Mouse (Mus musculus) liver, embryonic 16.5 days (tissue): ENCODE data around the gene Gm21992. TPM values are rescaled to one million over a fixed set of nuclear protein-coding genes. Genes with fewer than 3 reads are reported as not detected.
A peak's percentile ranks its signal among the peaks of the same experiment; 100 is the strongest.

ENCODE experiments used
- ATAC-seq: fragments of 200-750 bp; cut with Nextera tagmentation; 2 replicates; pipeline ENCODE4 v1.8.0; 2017; ENCODE audit warnings: low read depth, mild to moderate bottlenecking, moderate number of reproducible peaks, moderate library complexity
- H3K27ac ChIP-seq: fragments of 300-500 bp; sonication (generic); 2 replicates; pipeline ENCODE4 v1.5.1; 2014; ENCODE audit warnings: mild to moderate bottlenecking, low read length
- H3K27me3 ChIP-seq: fragments of 300-500 bp; sonication (generic); 2 replicates; pipeline ENCODE4 v1.6.1; 2014; ENCODE audit warnings: low read depth, low read length, mixed read lengths; ENCODE audit not compliant: control insufficient read depth, insufficient read depth
- H3K36me3 ChIP-seq: fragments of 300-500 bp; sonication (generic); 2 replicates; pipeline ENCODE4 v1.6.1; 2014; ENCODE audit warnings: mild to moderate bottlenecking; ENCODE audit not compliant: control insufficient read depth, insufficient read depth
- H3K4me1 ChIP-seq: fragments of 300-500 bp; sonication (generic); 2 replicates; pipeline ENCODE4 v1.6.1; 2014; ENCODE audit warnings: low read depth, low read length, mixed read lengths; ENCODE audit not compliant: control insufficient read depth
- H3K4me2 ChIP-seq: fragments of 300-500 bp; sonication (generic); 2 replicates; pipeline ENCODE4 v1.6.1; 2014; ENCODE audit warnings: low read depth, low read length, mixed read lengths
- H3K4me3 ChIP-seq: fragments of 300-500 bp; sonication (generic); 2 replicates; pipeline ENCODE4 v1.5.1; 2014; ENCODE audit warnings: low read depth, mild to moderate bottlenecking, low read length
- H3K9ac ChIP-seq: fragments of 300-500 bp; sonication (generic); 2 replicates; pipeline ENCODE4 v1.6.1; 2014; ENCODE audit warnings: low read depth, low read length
- H3K9me3 ChIP-seq: fragments of 300-500 bp; sonication (generic); replicated peaks from 2 replicates; pipeline ENCODE4 v1.6.1; 2016; ENCODE audit warnings: low read length; ENCODE audit not compliant: control insufficient read depth
- WGBS: fragments of 180-500 bp; shearing (Covaris S2); extraction: QIAGEN DNeasy Blood & Tissue Kit; methylation state at CpG from one replicate; pipeline ENCODE4 v1.1.7; 2014; ENCODE audit not compliant: insufficient replicate concordance; 5-methylcytosine and 5-hydroxymethylcytosine counted together
- polyA plus RNA-seq: library from polyadenylated mRNA; unstranded; fragments of >200 nt; fragmentation: Nextera tagmentation; extraction: Ambion mirVana; gene quantifications from 2 replicates; pipeline ENCODE4 v1.2.1, GENCODE M21; 2015

Gene Gm21992
- polyA plus RNA-seq, 1 experiment from 2014 or later, result 11.7 TPM

GRCm38 (mm10) chr19:4739053-4739452 is 72.4 kb downstream of the Gm21992 start:
- Histone ChIP-seq H3K4me2 (no peak overlapping the region), H3K36me3 (no peaks in the 10 kb centered on the region), H3K4me3 (no peak overlapping the region), H3K9me3 (no peaks in the 10 kb centered on the region), H3K9ac (no peak overlapping the region), H3K27me3 (no peaks in the 10 kb centered on the region), H3K27ac (no peak overlapping the region), H3K4me1 (no peaks in the 10 kb centered on the region)
- no peak for ATAC-seq
- 76% methylated on average over 11 of the region's 11 CpGs for WGBS

DNA sequence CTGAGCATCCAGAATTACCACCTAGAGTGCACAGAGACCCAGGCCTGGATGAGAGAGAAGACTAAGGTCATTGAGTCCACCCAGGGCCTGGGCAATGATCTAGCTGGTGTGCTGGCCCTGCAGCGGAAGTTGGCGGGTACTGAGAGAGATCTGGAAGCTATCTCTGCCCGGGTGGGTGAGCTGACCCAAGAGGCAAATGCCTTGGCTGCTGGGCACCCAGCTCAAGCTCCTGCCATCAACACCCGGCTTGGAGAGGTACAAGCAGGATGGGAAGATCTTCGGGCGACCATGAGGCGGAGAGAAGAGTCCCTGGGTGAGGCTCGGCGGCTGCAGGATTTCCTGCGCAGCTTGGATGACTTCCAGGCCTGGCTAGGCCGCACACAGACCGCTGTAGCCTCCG is 73.5 kb downstream of the Gm21992 start:
- Histone ChIP-seq H3K27me3 (no peaks in the 10 kb centered on the region), H3K4me3 (no peak overlapping the region), H3K27ac (no peak overlapping the region), H3K9ac (no peak overlapping the region), H3K36me3 (no peaks in the 10 kb centered on the region), H3K9me3 (no peaks in the 10 kb centered on the region), H3K4me1 (no peaks in the 10 kb centered on the region), H3K4me2 (no peak overlapping the region)
- 75% methylated on average over 13 of the region's 13 CpGs for WGBS
- ATAC-seq, result no peak

- Histone ChIP-seq H3K27me3 (no peaks in the 10 kb centered on the region), H3K4me1 (no peaks in the 10 kb centered on the region), H3K9ac (no peak overlapping the region), H3K36me3 (no peaks in the 10 kb centered on the region), H3K27ac (no peak overlapping the region), H3K4me3 (no peak overlapping the region), H3K9me3 (no peaks in the 10 kb centered on the region), H3K4me2 (no peak overlapping the region)
- ATAC-seq, result no peak
- WGBS, result 61% methylated on average over 3 of the region's 3 CpGs
Observed at GRCm38 (mm10) chr19:4733052-4733451, 78.4 kb downstream of the Gm21992 start.

GRCm38 (mm10) chr19:4729186-4729585 is 82.2 kb downstream of the Gm21992 start:
- no peak for ATAC-seq
- Histone ChIP-seq H3K4me2 (no peak overlapping the region), H3K27ac (no peak overlapping the region), H3K36me3 (no peaks in the 10 kb centered on the region), H3K27me3 (no peaks in the 10 kb centered on the region), H3K4me3 (no peak overlapping the region), H3K4me1 (no peaks in the 10 kb centered on the region), H3K9ac (no peak overlapping the region), H3K9me3 (no peaks in the 10 kb centered on the region)
- 68% methylated on average over 9 of the region's 9 CpGs for WGBS

DNA sequence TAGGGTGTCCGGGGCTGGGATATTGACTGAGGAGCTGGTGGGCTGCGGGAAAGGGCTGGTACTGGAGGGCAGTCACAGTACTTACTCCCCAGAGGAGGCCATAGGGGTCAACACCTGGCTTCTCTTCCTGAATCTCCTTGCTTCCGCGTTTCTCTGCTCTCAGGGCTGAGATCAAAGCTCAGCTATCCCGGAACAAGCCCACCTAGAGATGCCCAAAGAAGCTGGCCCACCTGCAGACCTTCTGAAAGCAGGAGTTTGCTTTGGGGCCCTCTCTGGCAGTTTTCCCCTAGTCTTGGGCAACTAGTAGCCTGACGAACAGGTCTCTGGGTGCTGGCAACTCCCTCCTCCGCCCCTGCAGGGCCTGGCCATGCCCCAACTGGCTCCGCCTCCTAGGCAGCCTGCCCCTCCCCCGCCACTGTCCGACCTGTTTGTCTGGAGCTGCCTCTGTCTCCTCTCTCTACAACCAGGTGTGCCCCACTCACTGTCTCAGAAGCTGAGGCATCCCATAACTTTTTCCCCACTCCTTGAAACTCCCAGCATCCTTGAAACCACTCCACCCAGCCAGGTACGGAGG is 90.7 kb downstream of the Gm21992 start:
- Histone ChIP-seq H3K27ac (no peak overlapping the region), H3K9me3 (no peaks in the 10 kb centered on the region), H3K4me1 (no peaks in the 10 kb centered on the region), H3K4me3 (no peak overlapping the region), H3K9ac (no peak overlapping the region), H3K27me3 (no peaks in the 10 kb centered on the region; the same call in none of the 2 replicates), H3K4me2 (0 out of 2 replicates have a peak overlapping the region, but pooled peaks have one; percentile 10), H3K36me3 (no peaks in the 10 kb centered on the region)
- 22% methylated on average over 11 of the region's 11 CpGs for WGBS
- ATAC-seq, result peak; percentile 61; the same call in 1 of the 2 replicates

- Histone ChIP-seq H3K9me3 (no peaks in the 10 kb centered on the region), H3K36me3 (no peaks in the 10 kb centered on the region), H3K4me2 (no peak overlapping the region), H3K27ac (no peak overlapping the region), H3K27me3 (no peaks in the 10 kb centered on the region; the same call in none of the 2 replicates), H3K4me3 (no peak overlapping the region), H3K9ac (no peak overlapping the region), H3K4me1 (no peaks in the 10 kb centered on the region)
- WGBS, result 69% methylated on average over 15 of the region's 15 CpGs
- no peak for ATAC-seq
Observed at GRCm38 (mm10) chr19:4720112-4720511, 91.3 kb downstream of the Gm21992 start.

DNA sequence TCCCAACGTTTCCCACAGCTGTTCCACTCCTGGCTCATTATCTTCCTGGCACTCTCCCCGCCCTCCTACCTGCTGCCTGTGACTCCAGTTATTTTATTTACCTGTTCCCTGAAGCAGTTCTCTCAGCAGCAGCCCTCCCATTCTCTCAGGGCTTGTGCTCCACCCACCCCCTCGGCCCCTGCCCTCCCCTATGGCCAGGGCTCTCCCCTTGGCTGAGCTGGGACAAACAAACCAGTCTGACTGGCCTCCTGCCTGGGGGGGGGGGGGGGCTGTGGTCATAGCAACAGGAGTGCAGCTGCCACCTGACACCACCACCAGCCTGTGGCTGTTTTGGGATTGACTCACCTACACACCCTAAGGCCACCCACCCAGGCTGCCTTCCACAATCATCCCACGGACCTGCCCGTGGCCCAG is 92.1 kb downstream of the Gm21992 start:
- H3K9me3 ChIP-seq, result no peaks in the 10 kb centered on the region
- no peaks in the 10 kb centered on the region for H3K36me3 ChIP-seq
- H3K27ac ChIP-seq, result no peak overlapping the region
- ATAC-seq, result peak; percentile 70
- H3K4me2 ChIP-seq, result no peak overlapping the region
- no peaks in the 10 kb centered on the region; the same call in none of the 2 replicates for H3K27me3 ChIP-seq
- no peak overlapping the region for H3K4me3 ChIP-seq
- no peaks in the 10 kb centered on the region for H3K4me1 ChIP-seq
- no peak overlapping the region for H3K9ac ChIP-seq
- 34% methylated on average over 5 of the region's 5 CpGs for WGBS

DNA sequence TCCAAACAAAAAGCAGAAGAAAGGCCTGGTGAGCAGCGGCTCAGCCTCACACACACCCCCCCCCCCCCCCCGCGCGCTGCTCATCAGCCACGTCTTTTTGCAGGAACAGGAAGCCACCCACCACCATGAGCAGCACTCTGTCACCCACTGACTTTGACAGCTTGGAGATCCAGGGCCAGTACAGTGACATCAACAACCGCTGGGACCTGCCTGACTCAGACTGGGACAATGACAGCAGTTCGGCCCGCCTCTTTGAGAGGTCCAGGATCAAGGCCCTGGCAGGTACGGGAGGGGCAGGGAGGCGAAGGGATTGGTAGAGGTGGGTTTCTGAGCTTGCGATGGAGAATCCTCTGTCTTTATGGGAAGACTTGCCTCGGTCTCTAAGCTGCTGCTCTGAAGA is 92.7 kb downstream of the Gm21992 start:
- 10% methylated on average over 12 of the region's 12 CpGs for WGBS
- Histone ChIP-seq H3K4me1 (no peaks in the 10 kb centered on the region), H3K27ac (no peak overlapping the region), H3K9me3 (no peaks in the 10 kb centered on the region), H3K4me3 (no peak overlapping the region), H3K36me3 (no peaks in the 10 kb centered on the region), H3K27me3 (peaks cover 6% of the 10 kb centered on the region), H3K9ac (no peak overlapping the region), H3K4me2 (no peak overlapping the region)
- ATAC-seq, result no peak

DNA sequence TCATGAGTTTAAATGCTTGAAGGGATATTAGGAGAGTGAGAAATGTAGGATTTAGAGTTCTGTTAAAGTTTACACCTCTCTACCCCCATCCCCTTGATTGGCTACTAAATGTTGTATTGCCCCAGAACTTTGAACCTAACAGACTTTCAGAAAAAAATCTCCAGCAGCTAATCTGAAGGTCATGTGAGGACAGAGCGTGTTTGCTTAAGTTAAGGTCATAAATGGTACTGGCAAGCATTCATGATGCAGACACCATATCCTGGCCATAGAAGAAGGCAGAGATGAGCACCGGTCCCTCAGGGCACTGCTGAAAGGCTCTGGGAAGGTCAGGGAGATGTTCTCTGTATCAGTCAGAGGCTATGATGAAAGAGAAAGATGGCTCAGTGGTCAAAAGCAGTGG is 94.1 kb downstream of the Gm21992 start:
- H3K9ac ChIP-seq, result no peak overlapping the region
- H3K4me2 ChIP-seq, result no peak overlapping the region
- no peak overlapping the region for H3K4me3 ChIP-seq
- 62% methylated on average over 2 of the region's 2 CpGs for WGBS
- no peaks in the 10 kb centered on the region for H3K9me3 ChIP-seq
- no peaks in the 10 kb centered on the region for H3K36me3 ChIP-seq
- no peak overlapping the region for H3K27ac ChIP-seq
- no peak for ATAC-seq
- peaks cover 19% of the 10 kb centered on the region for H3K27me3 ChIP-seq
- no peaks in the 10 kb centered on the region for H3K4me1 ChIP-seq
